Mouse (Mus musculus) left cerebral cortex, adult 11 months (tissue): ENCODE measurements around the gene Dtnbp1.

ENCODE experiments used
- DNase-seq: peaks from one replicate; pipeline ENCODE4 v3.0.0; 2022; ENCODE audit warnings: low spot score

Gene Dtnbp1

DNA sequence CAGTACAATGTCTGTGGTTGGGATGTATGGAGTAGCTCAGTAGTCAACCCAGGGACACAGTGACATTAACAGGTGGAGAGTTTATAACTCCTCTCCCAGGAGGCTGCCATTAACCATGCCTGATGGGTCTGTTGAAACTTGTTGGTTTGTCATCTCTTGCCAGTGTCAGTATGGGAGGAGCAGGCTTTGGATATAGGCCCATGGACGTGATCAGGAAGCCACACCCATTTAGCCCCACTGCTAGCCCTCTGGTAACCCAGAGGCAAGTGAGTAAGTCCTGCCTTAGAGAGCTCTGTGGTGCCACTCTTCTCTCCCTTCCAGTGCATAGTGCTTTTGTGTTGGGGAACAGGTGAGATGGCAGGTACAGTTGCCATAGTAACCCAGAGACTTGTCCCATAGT lies 97.7 kb downstream of the Dtnbp1 start:
- DNase-seq = no peak

DNA sequence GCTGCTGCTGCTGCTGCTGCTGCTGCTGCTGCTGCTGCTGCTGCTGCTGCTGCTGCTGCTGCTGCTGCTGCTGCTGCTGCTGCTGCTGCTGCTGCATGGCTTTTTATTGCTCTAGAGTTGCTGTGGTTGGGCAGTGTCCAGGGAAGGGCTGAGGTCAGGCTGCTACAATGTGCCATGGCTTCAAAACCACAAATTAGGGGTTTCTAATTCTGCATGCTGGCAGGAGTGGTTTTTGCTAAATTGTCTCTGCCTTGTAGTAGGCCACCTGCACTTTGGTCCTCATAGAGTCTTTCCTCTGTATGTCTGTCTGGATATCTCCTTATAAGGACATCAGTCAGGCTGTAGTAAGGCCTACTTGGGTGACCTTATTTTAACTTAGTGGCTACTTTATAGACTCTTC lies 98.5 kb downstream of the Dtnbp1 start:
- no peak for DNase-seq

DNA sequence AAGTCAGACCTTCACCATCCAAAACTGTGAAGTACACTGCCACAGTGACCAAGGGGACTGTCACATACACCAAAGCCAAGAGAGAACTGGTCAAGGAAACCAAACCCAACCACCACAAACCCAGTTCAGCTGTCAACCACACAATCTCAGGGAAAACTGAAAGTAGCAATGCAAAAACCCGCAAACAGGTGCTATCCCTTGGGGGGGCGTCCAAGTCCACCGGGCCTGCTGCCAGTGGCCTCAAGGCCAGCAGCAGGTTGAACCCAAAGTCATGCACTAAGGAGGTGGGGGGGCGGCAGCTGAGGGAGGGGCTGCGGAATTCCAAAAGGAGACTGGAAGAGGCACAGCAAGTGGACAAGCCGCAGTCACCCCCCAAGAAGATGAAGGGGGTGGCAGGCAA lies 99.6 kb downstream of the Dtnbp1 start:
- DNase-seq = no peak

DNA sequence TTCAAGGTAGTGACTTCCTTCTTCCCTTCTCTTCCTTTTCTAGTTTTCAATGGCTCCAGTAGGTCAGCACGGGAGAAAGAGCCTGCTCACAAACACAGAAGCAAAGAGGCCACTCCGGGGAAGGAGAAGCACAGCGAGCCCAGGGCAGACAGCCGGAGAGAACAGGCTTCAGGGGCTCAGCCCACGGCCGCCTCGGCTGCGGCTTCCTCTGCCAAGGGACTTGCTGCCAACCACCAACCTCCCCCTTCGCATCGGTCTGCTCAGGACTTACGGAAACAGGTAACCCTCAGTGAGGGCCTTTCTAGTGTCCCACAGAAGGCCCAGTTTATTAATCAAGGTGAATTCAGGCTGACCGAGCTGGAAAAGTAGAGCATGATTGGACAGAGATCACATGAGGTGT lies 105.7 kb downstream of the Dtnbp1 start:
- no peak for DNase-seq

- no peak for DNase-seq
Observed at GRCm38 (mm10) chr13:44891813-44892730, 109.9 kb downstream of the Dtnbp1 start.

- no peak for DNase-seq
Observed at GRCm38 (mm10) chr13:44890612-44891011, 111.3 kb downstream of the Dtnbp1 start.

- no peak for DNase-seq
Observed at GRCm38 (mm10) chr13:44886221-44886620, 115.7 kb downstream of the Dtnbp1 start.

GRCm38 (mm10) chr13:44881001-44881400 lies 120.9 kb downstream of the Dtnbp1 start:
- no peak for DNase-seq

GRCm38 (mm10) chr13:44876799-44877198 lies 125.1 kb downstream of the Dtnbp1 start:
- no peak for DNase-seq
